Mouse (Mus musculus): ENCODE measurements around the gene Chst15.
A peak's percentile ranks its signal among the peaks of the same experiment; 100 is the strongest.

Gene Chst15

GRCm38 (mm10) chr7:132263186-132263585, 53.8 kb downstream of the Chst15 start:
- DNase-seq (ENCODE audit: low spot score) = no peak

GRCm38 (mm10) chr7:132262696-132263095, 54.3 kb downstream of the Chst15 start:
- no peak for DNase-seq (ENCODE audit: low spot score)

DNA sequence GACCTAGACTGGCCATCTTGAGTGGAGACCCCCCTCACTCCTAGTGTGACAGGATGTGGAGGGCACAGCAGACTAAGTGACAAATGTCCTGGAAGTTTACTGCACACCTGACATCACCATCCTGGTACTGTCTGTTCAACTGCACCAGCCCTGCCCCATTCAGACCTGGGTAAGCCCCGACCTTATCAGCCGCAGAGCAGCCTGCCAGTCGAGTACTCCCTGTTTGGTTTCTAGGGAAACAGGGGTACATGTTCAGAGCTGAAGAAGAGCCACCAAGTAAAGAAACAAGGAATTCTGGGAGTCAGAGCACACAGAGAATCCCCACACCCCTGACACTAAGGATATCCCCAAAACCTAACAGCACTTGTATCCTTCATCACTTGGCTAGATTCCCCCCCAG, 55.1 kb downstream of the Chst15 start:
- no peak for DNase-seq (ENCODE audit: low spot score)

DNA sequence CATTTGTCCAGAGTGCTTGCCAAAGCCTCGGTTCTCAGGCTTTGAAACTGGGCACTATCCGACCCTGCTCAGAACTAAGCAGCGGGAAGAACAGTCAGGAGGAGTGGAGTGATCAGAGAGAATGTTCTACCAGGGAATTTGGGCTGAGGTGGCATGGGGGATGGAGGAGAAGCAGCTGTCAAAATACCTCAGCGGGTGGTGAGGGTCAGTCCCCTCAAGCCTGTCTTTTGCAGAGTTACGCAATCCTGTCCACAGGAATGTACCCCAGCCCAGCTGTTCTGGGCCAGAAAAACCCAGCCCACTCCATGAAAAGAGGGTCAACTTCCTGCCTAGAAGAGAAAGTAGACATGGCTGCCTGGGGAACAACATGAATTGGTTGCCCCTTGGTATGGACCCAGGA, 56.4 kb downstream of the Chst15 start:
- DNase-seq (ENCODE audit: low spot score) = no peak

DNA sequence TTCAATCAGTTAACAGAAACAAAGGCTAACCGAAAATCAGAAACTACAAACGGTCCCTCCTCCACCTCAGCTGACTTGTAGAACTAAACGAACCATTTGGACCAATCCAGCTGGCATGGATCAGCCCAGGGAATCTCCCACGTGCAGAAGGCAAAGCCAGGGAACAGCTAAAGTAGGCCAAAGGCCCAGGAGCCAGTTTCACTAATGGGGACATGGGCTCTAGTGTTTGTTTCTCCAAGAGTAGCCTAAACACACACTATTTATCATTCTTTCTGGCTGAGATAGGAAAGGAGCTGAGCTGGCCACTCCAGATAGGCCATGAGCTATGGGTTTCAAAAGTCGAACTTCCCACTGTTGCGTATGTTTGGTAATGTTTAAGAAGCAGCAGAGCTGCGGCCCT, 58.2 kb downstream of the Chst15 start:
- peak; percentile 84 for DNase-seq (ENCODE audit: low spot score)

DNA sequence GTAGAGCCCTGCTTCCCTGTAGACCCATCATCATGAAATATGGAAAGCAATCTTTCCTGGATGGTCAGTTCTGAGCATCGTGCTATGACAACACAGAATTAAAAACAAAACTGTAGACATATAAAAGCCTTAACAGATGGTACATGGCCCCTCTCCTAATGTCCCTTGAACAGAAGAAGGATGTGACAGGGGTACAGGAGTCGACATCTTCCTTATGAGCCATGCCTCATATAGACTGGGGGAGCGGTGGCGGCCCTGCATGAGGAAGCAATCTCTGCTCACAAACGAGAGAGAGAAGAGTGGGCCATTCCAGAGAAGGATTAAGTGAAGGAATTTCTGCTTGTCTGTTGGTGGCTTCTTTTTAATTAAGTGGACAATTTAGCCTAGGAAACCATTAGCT, 58.8 kb downstream of the Chst15 start:
- no peak for DNase-seq (ENCODE audit: low spot score)

- DNase-seq (ENCODE audit: low spot score) = no peak
Observed at GRCm38 (mm10) chr7:132253513-132253912, 63.5 kb downstream of the Chst15 start.

- DNase-seq (ENCODE audit: low spot score) = no peak
Observed at GRCm38 (mm10) chr7:132253078-132253477, 64.0 kb downstream of the Chst15 start.

DNA sequence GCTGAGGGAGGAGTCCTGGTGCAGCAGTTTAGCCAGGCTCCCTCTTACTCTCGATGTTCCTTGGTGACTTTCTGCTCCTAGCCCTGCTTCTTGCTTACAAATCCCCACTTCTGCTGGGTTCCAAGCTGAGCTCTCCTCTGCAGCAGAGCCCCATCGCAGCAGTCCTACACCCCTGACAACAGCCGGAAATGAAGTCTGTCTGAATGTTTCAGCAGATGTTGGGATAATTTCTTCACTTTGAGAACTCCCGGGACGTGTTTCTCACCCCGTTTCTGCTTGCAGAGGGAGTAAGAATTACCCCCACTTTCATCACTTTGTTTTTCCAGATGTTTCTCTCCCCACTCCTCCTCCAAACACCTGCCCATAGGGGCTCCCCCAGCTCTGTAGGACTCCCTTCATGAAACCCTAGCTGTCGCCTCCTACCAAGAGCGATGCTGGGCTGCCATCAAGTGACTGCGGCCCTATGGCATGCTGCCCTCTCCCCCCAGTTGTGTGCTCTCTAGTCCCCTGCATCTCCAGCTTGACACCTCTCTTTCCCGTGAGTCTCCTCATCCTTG, 67.4 kb downstream of the Chst15 start:
- no peak for DNase-seq (ENCODE audit: low spot score)

- DNase-seq (ENCODE audit: low spot score) = no peak
Observed at GRCm38 (mm10) chr7:132247567-132247966, 69.5 kb downstream of the Chst15 start.

- no peak for DNase-seq (ENCODE audit: low spot score)
Observed at GRCm38 (mm10) chr7:132247091-132247490, 69.9 kb downstream of the Chst15 start.

DNA sequence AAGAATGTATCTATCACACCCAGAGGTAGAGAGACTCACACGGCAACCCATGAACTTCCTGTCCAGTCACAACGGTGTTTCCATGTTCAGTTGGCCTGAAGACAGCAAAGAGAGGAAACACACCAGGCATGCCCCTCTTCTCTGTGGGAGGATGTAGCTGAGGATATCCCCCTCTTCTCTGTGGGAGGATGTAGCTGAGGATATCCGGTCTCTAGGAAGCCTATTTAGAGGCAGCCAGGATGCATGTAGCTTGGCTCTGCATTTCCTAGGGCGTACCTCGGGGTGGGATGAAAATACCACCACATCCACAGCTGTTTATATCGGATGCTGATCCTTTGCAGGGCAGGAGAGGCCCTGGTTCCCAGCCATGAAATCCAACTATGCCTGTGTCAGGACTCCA, 71.3 kb downstream of the Chst15 start:
- DNase-seq (ENCODE audit: low spot score) = no peak

- DNase-seq (ENCODE audit: low spot score) = no peak
Observed at GRCm38 (mm10) chr7:132244637-132245036, 72.4 kb downstream of the Chst15 start.

DNA sequence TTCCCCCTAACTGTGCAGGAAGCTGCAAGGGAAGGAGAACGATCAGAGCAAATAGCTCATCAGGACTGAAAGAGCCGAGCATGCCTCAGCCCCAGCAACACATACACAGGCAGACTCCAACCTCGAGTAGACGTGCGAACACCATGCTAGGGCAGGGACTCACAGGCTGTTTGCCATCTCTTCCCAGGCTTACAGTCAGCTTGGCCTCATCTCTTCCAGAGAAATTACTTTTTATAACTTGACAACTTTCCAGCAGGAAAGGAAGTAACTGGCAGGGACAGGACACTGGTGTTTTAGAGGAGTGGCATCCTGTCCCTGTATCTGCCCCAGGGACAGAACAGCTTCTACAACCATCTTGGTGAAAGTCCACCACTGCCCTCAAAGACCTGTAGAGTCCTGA, 73.8 kb downstream of the Chst15 start:
- DNase-seq (ENCODE audit: low spot score) = no peak

- DNase-seq (ENCODE audit: low spot score) = peak; percentile 72
Observed at GRCm38 (mm10) chr7:132242617-132243141, 74.3 kb downstream of the Chst15 start.

- no peak for DNase-seq (ENCODE audit: low spot score)
Observed at GRCm38 (mm10) chr7:132238921-132239320, 78.1 kb downstream of the Chst15 start.

DNA sequence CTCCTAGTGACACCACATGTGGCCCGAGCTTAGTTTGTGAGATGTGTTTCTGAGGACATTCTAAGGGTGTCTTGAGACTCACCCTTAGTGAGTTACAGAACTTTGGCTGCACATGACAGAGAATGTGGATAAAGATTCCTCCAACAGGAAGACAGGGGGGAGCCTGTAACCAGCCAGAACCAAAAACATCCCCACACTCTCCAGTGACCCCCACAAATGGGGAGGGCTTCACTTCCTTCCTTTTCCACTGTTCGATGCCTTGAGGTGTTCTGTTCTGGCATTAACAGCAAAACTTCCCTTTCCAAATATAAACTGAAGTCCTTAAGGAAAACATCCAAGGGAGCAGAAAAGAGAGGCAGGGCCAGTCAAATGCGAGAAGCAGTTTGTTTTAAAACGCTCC, 79.8 kb downstream of the Chst15 start:
- no peak for DNase-seq (ENCODE audit: low spot score)

- no peak for DNase-seq (ENCODE audit: low spot score)
Observed at GRCm38 (mm10) chr7:132236789-132237188, 80.2 kb downstream of the Chst15 start.

DNA sequence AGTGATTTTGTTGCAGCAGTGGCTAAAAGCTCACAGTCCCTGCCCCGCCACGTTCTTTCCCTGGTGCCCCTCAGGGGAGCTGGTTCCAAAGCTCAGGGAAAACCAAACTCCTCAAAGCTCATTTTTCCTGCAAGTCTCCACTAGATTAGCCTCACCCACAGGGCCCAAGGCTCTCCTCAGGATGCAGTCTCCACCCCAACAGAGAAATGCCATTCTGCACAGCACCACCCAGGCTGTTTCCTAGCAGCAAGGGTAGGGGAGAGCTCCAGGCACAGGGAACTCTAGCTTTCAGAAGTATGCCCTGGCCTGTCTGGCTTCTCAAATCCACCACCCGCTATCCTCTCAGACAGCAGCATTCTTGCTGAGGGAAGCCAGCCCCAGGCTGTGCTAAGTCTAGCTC, 82.8 kb downstream of the Chst15 start:
- no peak for DNase-seq (ENCODE audit: low spot score)

DNA sequence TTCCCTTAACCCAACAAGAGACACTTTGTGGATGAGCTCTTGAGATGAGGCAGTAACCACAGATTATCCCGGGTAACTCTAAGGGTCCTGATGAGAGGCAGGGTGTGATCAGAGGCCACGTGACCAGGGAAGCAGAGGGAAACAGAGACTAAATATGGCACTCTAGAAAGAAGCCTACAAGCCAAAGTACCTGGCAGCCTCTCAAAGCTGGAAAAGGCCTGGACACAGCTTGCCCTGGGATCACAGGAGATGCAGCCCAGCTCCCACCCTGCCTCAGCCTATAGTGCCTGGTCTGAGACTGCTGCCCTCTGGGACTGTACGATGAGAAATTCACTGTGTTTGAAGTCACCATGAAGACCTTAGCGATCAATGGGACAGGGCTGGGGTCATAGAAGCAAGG, 83.3 kb downstream of the Chst15 start:
- no peak for DNase-seq (ENCODE audit: low spot score)

- DNase-seq (ENCODE audit: low spot score) = peak; percentile 85
Observed at GRCm38 (mm10) chr7:132232937-132233336, 84.1 kb downstream of the Chst15 start.

DNA sequence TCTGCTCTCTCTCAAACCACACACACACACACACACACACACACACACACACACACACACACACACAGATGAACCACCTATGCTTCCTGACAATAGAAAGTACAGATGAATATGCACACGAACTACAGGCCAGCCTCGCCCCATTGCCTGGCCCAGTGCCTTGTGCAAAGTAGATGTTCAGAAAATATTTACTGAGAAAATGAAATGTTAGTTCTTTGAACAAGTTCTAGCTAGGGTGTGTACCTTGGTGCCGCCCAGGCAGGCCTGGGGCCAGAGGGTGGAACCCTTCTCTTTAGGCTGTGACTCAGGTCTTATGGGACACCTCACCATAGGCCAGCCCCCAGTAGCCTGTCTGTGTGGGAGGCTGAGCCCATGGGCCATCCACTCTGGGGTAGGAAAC, 85.6 kb downstream of the Chst15 start:
- no peak for DNase-seq (ENCODE audit: low spot score)

DNA sequence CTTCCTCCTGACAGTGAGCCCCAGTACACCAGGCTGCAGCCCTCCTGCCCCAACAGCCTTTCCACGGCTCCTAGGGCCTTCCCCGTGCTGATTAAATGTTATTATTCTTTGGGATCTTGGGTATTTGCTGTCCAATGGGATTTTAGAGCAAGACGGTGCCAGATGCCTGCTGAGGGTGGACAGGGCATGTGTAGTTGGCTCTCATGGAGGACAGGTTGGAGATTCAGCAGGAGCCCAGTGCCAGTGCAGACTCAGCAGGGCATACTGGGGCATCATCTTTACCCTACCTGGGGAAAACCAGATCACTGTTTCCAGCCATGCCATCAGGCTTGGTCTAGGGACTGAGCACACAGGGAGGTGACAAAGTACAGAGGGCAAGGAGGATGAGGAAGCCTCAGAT, 86.1 kb downstream of the Chst15 start:
- no peak for DNase-seq (ENCODE audit: low spot score)

GRCm38 (mm10) chr7:132227075-132227640, 89.9 kb downstream of the Chst15 start:
- no peak for DNase-seq (ENCODE audit: low spot score)

Measured in adipocyte (in vitro differentiated cells).